ENCODE assay signal across 8 mouse cellular contexts in the genomic region with DNA sequence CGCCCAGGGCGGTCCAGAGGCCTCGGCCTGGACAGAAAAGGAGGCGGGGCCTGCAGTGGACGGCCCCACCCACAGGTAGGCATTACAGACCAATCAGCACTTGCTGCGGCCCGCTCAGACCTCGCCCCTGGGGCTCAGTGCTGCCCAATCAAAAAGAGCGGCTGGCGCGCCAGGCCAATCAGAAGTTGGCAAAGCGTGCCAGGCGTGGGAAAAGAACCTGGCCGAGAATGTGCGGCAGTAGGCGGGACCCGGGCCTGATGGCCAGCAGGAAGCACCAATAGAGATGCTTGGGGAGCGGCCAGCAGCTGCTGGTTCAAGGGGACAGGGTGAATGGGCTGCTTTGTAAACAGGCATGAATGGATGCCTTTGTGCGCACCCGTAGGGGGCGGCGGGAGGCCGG. TPM values are rescaled to one million over a fixed set of nuclear protein-coding genes. Genes with fewer than 3 reads are reported as not detected.
DNase-seq lines count a peak whose midpoint lies in the region; ATAC-seq and TF ChIP-seq lines count a peak whose summit lies in the region.

Gene Myh14 (minus strand): TSS at position 41 of the 400 bp plus-strand sequence.

- H3K27me3 ChIP-seq in ES-Bruce4 (ENCODE audit: control insufficient read depth, insufficient read depth, low read length, poor library complexity, severe bottlenecking) = no peaks in the 10 kb centered on the region
- peaks cover 10% of the 10 kb centered on the region; the same call in 1 of the 2 replicates for H3K27me3 ChIP-seq in forebrain, embryonic 15.5 days
- H3K27me3 ChIP-seq in liver, embryonic 12.5 days (replicated peaks) = peaks cover 47% of the 10 kb centered on the region
- H3K27me3 ChIP-seq in testis, adult 2 months (ENCODE audit: control insufficient read depth, insufficient read depth, low read length) = no peaks in the 10 kb centered on the region

- WGBS in forebrain, embryonic 15.5 days = under 1% methylated on average over 23 of the region's 23 CpGs
- WGBS in liver, embryonic 12.5 days (ENCODE audit: insufficient replicate concordance) = 3% methylated on average over 23 of the region's 23 CpGs

- TF ChIP-seq CTCF in ES-Bruce4 (IDR thresholded peaks at IDR 0.05; ENCODE audit: low read depth, low read length) = no peak
- no peak for TF ChIP-seq CTCF in testis, adult 2 months (IDR thresholded peaks at IDR 0.05; ENCODE audit: control insufficient read depth, insufficient read depth, insufficient replicate concordance, low read depth, low read length)

- H3K9ac ChIP-seq in ES-Bruce4 (ENCODE audit: low read depth, poor library complexity, severe bottlenecking) = no peak within 1 kb of the TSS
- H3K9ac ChIP-seq in forebrain, embryonic 15.5 days (replicated peaks) = peak within 1 kb of the TSS; percentile 5; the same call in 1 of the 2 replicates
- H3K9ac ChIP-seq in liver, embryonic 12.5 days = no peak within 1 kb of the TSS

- no peak for TF ChIP-seq EP300 in ES-Bruce4 (IDR thresholded peaks at IDR 0.05; ENCODE audit: insufficient read depth, low read depth, low read length)

- ATAC-seq in forebrain, embryonic 15.5 days (replicated peaks) = peak; percentile 96
- ATAC-seq in liver, embryonic 12.5 days = peak; percentile 83

- H3K27ac ChIP-seq in ES-Bruce4 (ENCODE audit: insufficient read depth, low read length) = no peak within 1 kb of the TSS
- H3K27ac ChIP-seq in forebrain, embryonic 15.5 days (replicated peaks) = no peak within 1 kb of the TSS
- no peak within 1 kb of the TSS for H3K27ac ChIP-seq in liver, embryonic 12.5 days
- H3K27ac ChIP-seq in testis, adult 2 months (ENCODE audit: control insufficient read depth, insufficient read depth, low read depth, low read length) = no peak within 1 kb of the TSS

- peak within 1 kb of the TSS; percentile 41 for H3K4me2 ChIP-seq in forebrain, embryonic 15.5 days (replicated peaks)
- H3K4me2 ChIP-seq in liver, embryonic 12.5 days = peak within 1 kb of the TSS; percentile 46

- no peaks in the 10 kb centered on the region for H3K36me3 ChIP-seq in ES-Bruce4 (ENCODE audit: control insufficient read depth, insufficient read depth, low read length, poor library complexity, severe bottlenecking)
- no peaks in the 10 kb centered on the region for H3K36me3 ChIP-seq in forebrain, embryonic 15.5 days
- no peaks in the 10 kb centered on the region for H3K36me3 ChIP-seq in liver, embryonic 12.5 days
- no peaks in the 10 kb centered on the region for H3K36me3 ChIP-seq in testis, adult 2 months (ENCODE audit: control insufficient read depth, insufficient read depth, low read length)

- peaks cover 4% of the 10 kb centered on the region; the same call in 1 of the 2 replicates for H3K9me3 ChIP-seq in ES-Bruce4 (replicated peaks; ENCODE audit: control insufficient read depth, insufficient read depth, low read length, poor library complexity, severe bottlenecking)
- no peaks in the 10 kb centered on the region for H3K9me3 ChIP-seq in forebrain, embryonic 15.5 days
- peaks cover 11% of the 10 kb centered on the region for H3K9me3 ChIP-seq in liver, embryonic 12.5 days (replicated peaks)

- peak; percentile 97 to 98 for DNase-seq in cerebellum, adult 18-20 months
- DNase-seq in heart, postnatal 10 days = peak; percentile 92 to 95
- peak; percentile 94 to 95 for DNase-seq in kidney, postnatal 36 days
- peak; percentile 86 for DNase-seq in neural tube, embryonic 10.5 days (ENCODE audit: extremely low spot score, low spot score)

- TF ChIP-seq POLR2A in ES-Bruce4 (IDR thresholded peaks at IDR 0.05; ENCODE audit: insufficient read depth, low read length) = no peak
- no peak for TF ChIP-seq POLR2A in testis, adult 2 months (IDR thresholded peaks at IDR 0.05; ENCODE audit: control insufficient read depth, low read depth, low read length)

- no peaks in the 10 kb centered on the region for H3K4me1 ChIP-seq in ES-Bruce4 (ENCODE audit: control insufficient read depth, insufficient read depth, low read length)
- peaks cover 12% of the 10 kb centered on the region for H3K4me1 ChIP-seq in forebrain, embryonic 15.5 days
- H3K4me1 ChIP-seq in liver, embryonic 12.5 days = peaks cover 9% of the 10 kb centered on the region; the same call in 1 of the 2 replicates
- H3K4me1 ChIP-seq in testis, adult 2 months (ENCODE audit: control insufficient read depth, insufficient read depth, low read length) = peaks cover 18% of the 10 kb centered on the region

- peak within 1 kb of the TSS; percentile 40 for H3K4me3 ChIP-seq in ES-Bruce4 (ENCODE audit: low read depth, low read length)
- peak within 1 kb of the TSS; percentile 29 for H3K4me3 ChIP-seq in forebrain, embryonic 15.5 days
- H3K4me3 ChIP-seq in liver, embryonic 12.5 days = peak within 1 kb of the TSS; percentile 7; the same call in 1 of the 2 replicates
- H3K4me3 ChIP-seq in testis, adult 2 months (ENCODE audit: control insufficient read depth, low read depth, low read length) = peak within 1 kb of the TSS; percentile 28

- intact Hi-C loops in heart, postnatal 10 days (cut with DNase I) = no loop called here

RNA-seq across cellular contexts. Expression of gene Myh14, which starts in this region (rescaled TPM):
- polyA plus RNA-seq in ES-Bruce4 (2011; ENCODE audit: insufficient read depth, insufficient read length, low read depth, missing spikeins) = 14.7 and 16.5 TPM in 2 replicates
- 1.3 and 1.5 TPM in 2 replicates for polyA plus RNA-seq in forebrain, embryonic 15.5 days (2015; fragmentation: Nextera tagmentation; extraction: Ambion mirVana)
- total RNA-seq in heart, postnatal 10 days (2021) = 10 to 100 TPM; 37.0 to 46.2 TPM
- polyA plus RNA-seq in liver, embryonic 12.5 days (2016; fragmentation: Nextera tagmentation; extraction: Ambion mirVana) = 0.13 and 0.35 TPM in 2 replicates
- polyA plus RNA-seq in testis, adult 2 months (2012; rRNA removed) = 1.2 and 2.6 TPM in 2 replicates

Comparison
In these comparisons a context has a peak if more than half of its experiments do, and no peak if none do; other contexts are left out.
1. Peak in ATAC-seq, H3K4me3 ChIP-seq and H3K4me2 ChIP-seq in liver, embryonic 12.5 days; RNA of the gene not detected or under 1 TPM.